Mouse (Mus musculus): Measurements from ENCODE around the gene Gm3285. TPM values are rescaled to one million over a fixed set of nuclear protein-coding genes. Genes with fewer than 3 reads are reported as not detected.
A peak's percentile ranks its signal among the peaks of the same experiment; 100 is the strongest.

Gene Gm3285
- polyA plus RNA-seq, 1 experiment from 2014 or later: not detected

DNA sequence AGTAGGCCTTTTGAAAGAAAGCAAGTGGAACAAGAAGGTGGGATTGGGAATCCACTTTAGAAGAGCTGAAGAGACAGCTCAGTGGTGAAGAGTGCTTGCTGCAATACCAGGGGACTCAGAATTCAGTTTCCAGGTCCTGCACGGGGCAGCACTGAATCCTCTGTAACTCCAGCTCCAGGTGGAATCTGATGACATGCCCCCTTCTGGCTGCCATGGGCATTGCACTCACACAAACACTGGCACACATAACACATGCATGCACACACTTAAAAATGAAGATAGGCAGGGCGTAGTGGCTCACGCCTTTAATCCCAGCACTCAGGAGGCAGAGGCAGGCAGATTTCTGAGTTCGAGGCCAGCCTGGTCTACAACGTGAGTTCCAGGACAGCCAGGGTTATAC is 20.8 kb downstream of the Gm3285 start:
- no peaks in the 10 kb centered on the region for H3K36me3 ChIP-seq (ENCODE audit: control insufficient read depth, insufficient read depth)
- H3K4me2 ChIP-seq (ENCODE audit: low read depth, low read length): no peak overlapping the region
- no peak overlapping the region for H3K27ac ChIP-seq (ENCODE audit: low read length)
- no peak for ATAC-seq (replicated peaks; ENCODE audit: extremely low read depth, insufficient read depth, low FRiP score)
- no peak overlapping the region for H3K4me3 ChIP-seq (ENCODE audit: low read length)
- H3K9me3 ChIP-seq (replicated peaks; ENCODE audit: control insufficient read depth, low read length): no peaks in the 10 kb centered on the region
- H3K9ac ChIP-seq (ENCODE audit: low read length): no peak overlapping the region
- WGBS: 81% methylated on average over 5 of the region's 5 CpGs
- no peaks in the 10 kb centered on the region for H3K4me1 ChIP-seq (ENCODE audit: control insufficient read depth, insufficient read depth, low read length)
- 0 out of 2 replicates have a peak, but pooled peaks cover 2% of the 10 kb centered on the region for H3K27me3 ChIP-seq (ENCODE audit: control insufficient read depth, insufficient read depth, low read length)

DNA sequence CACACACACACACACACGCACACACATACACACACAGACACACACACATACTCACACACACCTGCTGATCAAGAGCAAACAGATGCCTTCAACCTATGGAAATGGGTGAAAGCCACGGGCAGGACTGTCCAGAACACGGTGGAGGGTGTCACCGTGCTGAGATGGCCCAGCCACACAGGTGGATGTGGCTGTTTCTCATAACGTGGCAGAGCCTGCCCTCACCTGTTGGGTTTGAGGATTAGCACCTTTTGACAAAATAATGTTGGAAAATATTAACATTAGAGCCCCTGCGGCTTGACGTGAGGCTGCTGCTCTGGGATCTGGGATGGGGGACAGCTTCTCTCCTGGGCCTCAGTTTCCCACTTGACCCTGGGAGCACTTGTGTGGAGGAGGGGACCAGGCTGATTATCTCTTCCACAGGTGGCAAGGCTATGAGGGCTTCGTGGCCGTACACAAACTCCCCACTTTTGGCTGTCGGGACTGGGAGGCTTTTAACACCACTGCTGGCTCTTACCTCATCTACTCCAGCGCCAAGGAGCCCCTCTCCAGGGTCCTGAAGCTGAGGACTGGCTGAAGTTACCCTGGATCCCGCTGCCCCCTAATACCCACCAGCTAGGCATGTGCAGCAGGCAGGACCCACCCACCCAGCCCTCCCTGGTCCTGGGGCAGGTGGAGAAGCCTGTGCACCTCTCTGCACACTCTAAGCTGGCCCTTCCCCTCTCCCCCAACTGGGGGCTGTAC is 24.4 kb downstream of the Gm3285 start:
- H3K27me3 ChIP-seq (ENCODE audit: control insufficient read depth, insufficient read depth, low read length): 0 out of 2 replicates have a peak, but pooled peaks cover 2% of the 10 kb centered on the region
- H3K9ac ChIP-seq (ENCODE audit: low read length): no peak overlapping the region
- no peaks in the 10 kb centered on the region for H3K36me3 ChIP-seq (ENCODE audit: control insufficient read depth, insufficient read depth)
- H3K27ac ChIP-seq (ENCODE audit: low read length): no peak overlapping the region
- H3K4me2 ChIP-seq (ENCODE audit: low read depth, low read length): no peak overlapping the region
- no peak for ATAC-seq (replicated peaks; ENCODE audit: extremely low read depth, insufficient read depth, low FRiP score)
- H3K4me3 ChIP-seq (ENCODE audit: low read length): no peak overlapping the region
- H3K4me1 ChIP-seq (ENCODE audit: control insufficient read depth, insufficient read depth, low read length): no peaks in the 10 kb centered on the region
- 49% methylated on average over 12 of the region's 12 CpGs for WGBS
- peaks cover 5% of the 10 kb centered on the region; the same call in 1 of the 2 replicates for H3K9me3 ChIP-seq (replicated peaks; ENCODE audit: control insufficient read depth, low read length)

DNA sequence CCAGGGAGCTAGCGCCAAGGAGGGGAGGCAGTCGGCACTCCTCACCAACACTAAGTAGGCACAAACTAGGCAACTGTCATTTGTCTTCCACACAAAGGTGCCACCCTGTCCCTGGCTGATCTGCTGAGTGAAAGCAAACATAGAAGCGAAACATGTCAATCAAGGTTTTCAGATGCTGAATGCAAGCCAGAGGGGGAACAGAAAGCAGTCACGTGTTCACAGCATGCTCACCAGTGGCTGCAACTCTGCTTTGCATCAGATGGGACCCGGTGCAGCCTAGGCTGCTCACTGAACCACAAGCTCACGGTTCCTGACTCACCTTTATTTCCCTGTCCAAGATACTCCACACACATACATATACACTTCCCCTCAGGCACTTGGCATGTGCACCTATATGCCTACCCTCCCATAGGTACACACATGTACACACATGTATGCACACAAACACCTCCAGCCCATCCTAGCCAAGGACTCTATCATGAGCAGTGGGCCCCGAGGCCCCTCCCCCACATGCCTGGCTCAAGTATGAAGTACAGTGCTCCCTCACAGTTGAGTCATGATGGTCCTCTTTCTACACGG is 29.3 kb downstream of the Gm3285 start:
- no peak for ATAC-seq (replicated peaks; ENCODE audit: extremely low read depth, insufficient read depth, low FRiP score)

DNA sequence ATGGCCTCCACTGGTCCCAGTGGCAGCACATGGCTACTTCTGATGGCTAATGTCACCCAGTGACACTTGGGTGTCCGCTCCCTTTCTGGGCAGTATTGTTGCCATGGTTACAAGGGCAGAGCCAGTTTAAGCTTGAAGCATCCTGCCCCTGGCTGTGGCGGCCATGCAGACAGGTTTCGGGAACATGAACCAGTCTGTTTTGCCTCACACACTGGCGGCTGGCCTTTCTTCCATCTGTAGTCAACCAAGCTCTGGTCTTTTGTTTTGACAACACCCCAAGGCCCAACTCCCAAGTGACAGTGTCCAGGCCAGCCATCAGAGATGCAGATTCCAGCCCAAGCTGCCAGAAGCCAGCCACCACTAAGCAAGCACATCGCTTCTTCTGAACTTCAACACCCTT is 33.8 kb downstream of the Gm3285 start:
- ATAC-seq (replicated peaks; ENCODE audit: extremely low read depth, insufficient read depth, low FRiP score): no peak
- Histone ChIP-seq H3K4me2 (ENCODE audit: low read depth, low read length) (no peak overlapping the region), H3K9me3 (replicated peaks; ENCODE audit: control insufficient read depth, low read length) (no peaks in the 10 kb centered on the region), H3K4me3 (ENCODE audit: low read length) (no peak overlapping the region), H3K27ac (ENCODE audit: low read length) (no peak overlapping the region), H3K27me3 (ENCODE audit: control insufficient read depth, insufficient read depth, low read length) (no peaks in the 10 kb centered on the region), H3K9ac (ENCODE audit: low read length) (no peak overlapping the region), H3K4me1 (ENCODE audit: control insufficient read depth, insufficient read depth, low read length) (no peaks in the 10 kb centered on the region), H3K36me3 (ENCODE audit: control insufficient read depth, insufficient read depth) (no peaks in the 10 kb centered on the region)
- 51% methylated on average over 5 of the region's 5 CpGs for WGBS

More for the DNA sequence above, 29.3 kb downstream of the Gm3285 start:
- no peak overlapping the region for H3K27ac ChIP-seq (ENCODE audit: low read length)
- peaks cover 5% of the 10 kb centered on the region; the same call in 1 of the 2 replicates for H3K9me3 ChIP-seq (replicated peaks; ENCODE audit: control insufficient read depth, low read length)
- no peaks in the 10 kb centered on the region for H3K4me1 ChIP-seq (ENCODE audit: control insufficient read depth, insufficient read depth, low read length)
- H3K27me3 ChIP-seq (ENCODE audit: control insufficient read depth, insufficient read depth, low read length): 0 out of 2 replicates have a peak, but pooled peaks cover under 1% of the 10 kb centered on the region
- H3K9ac ChIP-seq (ENCODE audit: low read length): no peak overlapping the region
- WGBS: 77% methylated on average over 8 of the region's 8 CpGs
- no peaks in the 10 kb centered on the region for H3K36me3 ChIP-seq (ENCODE audit: control insufficient read depth, insufficient read depth)
- no peak overlapping the region for H3K4me2 ChIP-seq (ENCODE audit: low read depth, low read length)
- H3K4me3 ChIP-seq (ENCODE audit: low read length): no peak overlapping the region

DNA sequence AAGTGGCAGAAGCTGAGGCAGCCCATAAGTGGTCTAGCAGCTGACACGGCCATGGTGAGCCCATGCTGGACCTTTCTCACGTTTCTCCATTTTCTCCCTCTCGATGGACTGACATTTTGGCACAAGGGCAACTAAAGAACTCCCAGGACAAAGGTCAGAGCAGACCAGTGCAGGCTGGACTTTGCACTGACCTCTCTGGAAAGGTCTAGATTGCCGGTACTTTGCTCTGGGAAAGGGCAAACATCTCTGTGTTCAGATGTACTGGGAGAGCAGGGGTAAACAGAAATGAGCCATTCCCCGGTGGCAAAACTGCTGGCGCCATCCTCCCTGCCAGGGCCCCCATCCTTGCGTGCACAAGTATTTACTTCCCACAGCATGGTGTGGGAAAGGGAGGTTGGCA is 38.4 kb downstream of the Gm3285 start:
- Histone ChIP-seq H3K9me3 (replicated peaks; ENCODE audit: control insufficient read depth, low read length) (no peaks in the 10 kb centered on the region), H3K27me3 (ENCODE audit: control insufficient read depth, insufficient read depth, low read length) (peaks cover 12% of the 10 kb centered on the region), H3K36me3 (ENCODE audit: control insufficient read depth, insufficient read depth) (no peaks in the 10 kb centered on the region), H3K4me3 (ENCODE audit: low read length) (no peak overlapping the region), H3K27ac (ENCODE audit: low read length) (no peak overlapping the region), H3K9ac (ENCODE audit: low read length) (no peak overlapping the region), H3K4me1 (ENCODE audit: control insufficient read depth, insufficient read depth, low read length) (peaks cover 10% of the 10 kb centered on the region), H3K4me2 (ENCODE audit: low read depth, low read length) (no peak overlapping the region)
- 76% methylated on average over 7 of the region's 7 CpGs for WGBS
- no peak for ATAC-seq (replicated peaks; ENCODE audit: extremely low read depth, insufficient read depth, low FRiP score)

DNA sequence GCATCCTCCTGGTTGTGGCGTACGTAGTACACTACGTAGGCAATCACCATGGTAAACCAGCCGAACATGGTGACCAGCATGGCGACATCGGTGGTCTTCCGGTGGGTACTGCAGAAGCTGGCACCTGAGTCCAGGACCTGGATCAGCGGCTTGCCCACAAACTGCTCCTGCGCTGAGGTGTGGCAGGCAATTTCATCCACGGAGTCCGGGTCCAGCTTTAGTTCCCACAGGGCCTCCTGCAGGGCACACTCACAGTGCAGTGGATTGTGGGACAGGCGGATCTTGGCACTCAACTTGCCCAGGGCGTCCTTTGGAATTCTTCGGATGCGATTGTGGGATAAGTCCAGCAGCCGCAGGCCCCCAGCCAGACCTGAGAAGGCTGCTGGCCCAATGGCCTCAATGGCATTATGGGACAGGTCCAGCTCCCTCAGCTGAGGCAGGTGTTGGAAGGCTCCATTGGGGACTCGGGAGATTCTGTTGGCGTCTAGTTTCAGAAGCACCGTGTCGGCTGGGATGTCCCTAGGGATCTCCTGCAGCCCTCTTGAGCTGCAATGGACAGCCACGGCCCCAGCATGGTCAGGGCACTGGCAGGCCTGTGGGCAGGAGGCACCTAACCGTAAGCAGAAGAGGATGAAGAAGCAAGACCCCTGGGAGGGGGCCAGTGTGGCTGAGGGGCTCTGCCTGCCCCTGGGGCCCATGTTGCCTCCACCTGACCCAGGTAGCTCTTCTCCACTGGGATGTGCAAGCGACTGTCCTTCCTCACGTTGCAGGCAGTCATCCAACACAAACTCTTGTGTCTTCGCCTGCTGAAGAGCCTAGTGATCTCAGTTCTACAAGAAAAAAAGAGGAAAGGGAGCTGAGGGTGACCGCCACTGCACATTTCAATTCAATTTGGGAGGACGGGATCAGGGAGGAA is 39.4 kb downstream of the Gm3285 start:
- H3K27ac ChIP-seq (ENCODE audit: low read length): no peak overlapping the region
- H3K27me3 ChIP-seq (ENCODE audit: control insufficient read depth, insufficient read depth, low read length): peaks cover 12% of the 10 kb centered on the region
- no peaks in the 10 kb centered on the region for H3K9me3 ChIP-seq (replicated peaks; ENCODE audit: control insufficient read depth, low read length)
- no peak overlapping the region for H3K4me3 ChIP-seq (ENCODE audit: low read length)
- H3K4me2 ChIP-seq (ENCODE audit: low read depth, low read length): no peak overlapping the region
- 84% methylated on average over 27 of the region's 27 CpGs for WGBS
- H3K4me1 ChIP-seq (ENCODE audit: control insufficient read depth, insufficient read depth, low read length): peaks cover 10% of the 10 kb centered on the region
- no peak overlapping the region for H3K9ac ChIP-seq (ENCODE audit: low read length)
- H3K36me3 ChIP-seq (ENCODE audit: control insufficient read depth, insufficient read depth): no peaks in the 10 kb centered on the region
- no peak for ATAC-seq (replicated peaks; ENCODE audit: extremely low read depth, insufficient read depth, low FRiP score)

DNA sequence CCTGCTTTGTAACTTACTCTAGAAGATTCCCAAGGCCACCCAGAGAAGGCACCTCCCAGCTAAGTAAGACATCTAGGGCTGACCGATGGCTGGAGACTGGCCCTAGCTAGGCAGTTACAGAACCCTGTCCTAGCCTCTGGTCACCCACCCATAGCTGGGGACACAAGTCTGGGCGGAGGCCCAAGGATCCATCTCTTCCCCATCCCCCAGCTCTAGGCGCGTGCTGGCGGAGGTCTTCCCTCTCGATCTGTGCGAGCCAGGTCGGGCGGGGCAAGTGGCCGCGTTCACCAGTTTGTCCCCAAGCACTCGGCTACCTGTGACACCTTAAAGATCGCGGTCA is 40.1 kb downstream of the Gm3285 start:
- ATAC-seq (replicated peaks; ENCODE audit: extremely low read depth, insufficient read depth, low FRiP score): no peak
- Histone ChIP-seq H3K9ac (ENCODE audit: low read length) (peak overlapping the region; percentile 67), H3K27me3 (ENCODE audit: control insufficient read depth, insufficient read depth, low read length) (peaks cover 12% of the 10 kb centered on the region), H3K36me3 (ENCODE audit: control insufficient read depth, insufficient read depth) (no peaks in the 10 kb centered on the region), H3K27ac (ENCODE audit: low read length) (no peak overlapping the region), H3K4me2 (ENCODE audit: low read depth, low read length) (peak overlapping the region; percentile 77), H3K4me3 (ENCODE audit: low read length) (peak overlapping the region; percentile 59), H3K4me1 (ENCODE audit: control insufficient read depth, insufficient read depth, low read length) (peaks cover 10% of the 10 kb centered on the region), H3K9me3 (replicated peaks; ENCODE audit: control insufficient read depth, low read length) (no peaks in the 10 kb centered on the region)
- 5% methylated on average over 14 of the region's 14 CpGs for WGBS

DNA sequence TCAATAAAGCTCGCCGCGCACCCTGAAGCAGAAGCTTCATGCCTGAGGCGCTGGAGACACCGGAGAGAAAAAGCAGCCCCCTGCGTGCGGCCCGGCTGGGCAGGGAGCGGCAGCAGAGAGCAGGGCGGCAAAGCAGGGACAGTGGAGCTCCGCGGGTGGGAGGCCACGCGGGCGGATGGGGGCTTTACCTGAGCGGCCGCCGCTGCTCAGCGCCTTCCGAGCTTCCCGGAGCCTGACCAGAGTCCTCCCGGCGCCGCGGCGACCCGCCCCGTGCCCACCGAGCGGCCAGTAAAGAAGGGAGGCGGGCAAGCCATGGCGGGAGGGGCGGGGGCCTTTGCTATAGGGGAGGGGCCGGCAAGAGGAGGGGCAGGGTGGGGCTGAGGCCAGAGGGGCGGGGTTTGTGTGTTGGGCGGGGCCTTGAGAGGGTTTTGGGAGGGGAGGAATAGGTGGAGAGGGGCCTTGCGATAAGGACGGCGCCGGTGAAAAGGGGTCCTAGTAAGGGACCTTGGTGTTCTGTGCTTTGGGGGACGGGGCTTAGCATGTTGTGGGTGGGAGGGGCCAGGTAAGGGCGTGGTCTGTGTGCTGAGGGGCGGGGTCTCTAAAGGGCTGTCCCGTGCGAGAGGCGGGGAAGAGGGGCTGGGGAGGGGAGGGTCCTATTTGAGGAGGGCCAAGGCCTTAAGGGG is 40.6 kb downstream of the Gm3285 start, which contains the start of gene Lrrc3:
TSS of gene Lrrc3 (minus strand) at position 326 of the 683 bp plus-strand sequence.
- Histone ChIP-seq H3K9ac (ENCODE audit: low read length) (peak within 1 kb of the TSS; percentile 67), H3K36me3 (ENCODE audit: control insufficient read depth, insufficient read depth) (no peaks in the 10 kb centered on the region), H3K27ac (ENCODE audit: low read length) (no peak within 1 kb of the TSS), H3K9me3 (replicated peaks; ENCODE audit: control insufficient read depth, low read length) (no peaks in the 10 kb centered on the region), H3K4me3 (ENCODE audit: low read length) (peak within 1 kb of the TSS; percentile 59), H3K4me1 (ENCODE audit: control insufficient read depth, insufficient read depth, low read length) (peaks cover 10% of the 10 kb centered on the region), H3K27me3 (ENCODE audit: control insufficient read depth, insufficient read depth, low read length) (peaks cover 12% of the 10 kb centered on the region), H3K4me2 (ENCODE audit: low read depth, low read length) (peak within 1 kb of the TSS; percentile 77)
- ATAC-seq (replicated peaks; ENCODE audit: extremely low read depth, insufficient read depth, low FRiP score): peak; percentile 68
- whole genome bisulfite sequencing: 2% methylated on average over 46 of the region's 46 CpGs

Measured in heart, embryonic 16.5 days (tissue).